Mouse (Mus musculus) macrophage (primary cell): Measurements from ENCODE around the gene Coq8a. TPM values are rescaled to one million over a fixed set of nuclear protein-coding genes. Genes with fewer than 3 reads are reported as not detected.

ENCODE experiments used
- H3K27ac ChIP-seq: fragments of 350-480 bp; formaldehyde crosslinking; 2 replicates; pipeline ENCODE4 v1.9.0; 2021
- H3K36me3 ChIP-seq: fragments of 350-480 bp; formaldehyde crosslinking; 2 replicates; pipeline ENCODE4 v1.9.0; 2021; ENCODE audit errors: inconsistent target
- H3K4me3 ChIP-seq: fragments of 350-480 bp; formaldehyde crosslinking; 2 replicates; pipeline ENCODE4 v1.9.0; 2021; ENCODE audit errors: inconsistent target
- H3K79me2 ChIP-seq: fragments of 350-480 bp; formaldehyde crosslinking; 2 replicates; pipeline ENCODE4 v1.9.0; 2021; ENCODE audit errors: inconsistent target
- WGBS: methylation state at CpG from one replicate; pipeline ENCODE4 v1.1.7; 2026; ENCODE audit warnings: inconsistent platforms; ENCODE audit not compliant: missing documents; 5-methylcytosine and 5-hydroxymethylcytosine counted together
- polyA plus RNA-seq: library from polyadenylated mRNA; stranded (reverse); fragments of 250-400 nt; gene quantifications from 3 replicates; pipeline ENCODE4 v1.2.4, GENCODE M21; 2018; ENCODE audit warnings: inconsistent platforms

Gene Coq8a
- polyA plus RNA-seq, 1 experiment from 2014 or later: 2.8 TPM

DNA sequence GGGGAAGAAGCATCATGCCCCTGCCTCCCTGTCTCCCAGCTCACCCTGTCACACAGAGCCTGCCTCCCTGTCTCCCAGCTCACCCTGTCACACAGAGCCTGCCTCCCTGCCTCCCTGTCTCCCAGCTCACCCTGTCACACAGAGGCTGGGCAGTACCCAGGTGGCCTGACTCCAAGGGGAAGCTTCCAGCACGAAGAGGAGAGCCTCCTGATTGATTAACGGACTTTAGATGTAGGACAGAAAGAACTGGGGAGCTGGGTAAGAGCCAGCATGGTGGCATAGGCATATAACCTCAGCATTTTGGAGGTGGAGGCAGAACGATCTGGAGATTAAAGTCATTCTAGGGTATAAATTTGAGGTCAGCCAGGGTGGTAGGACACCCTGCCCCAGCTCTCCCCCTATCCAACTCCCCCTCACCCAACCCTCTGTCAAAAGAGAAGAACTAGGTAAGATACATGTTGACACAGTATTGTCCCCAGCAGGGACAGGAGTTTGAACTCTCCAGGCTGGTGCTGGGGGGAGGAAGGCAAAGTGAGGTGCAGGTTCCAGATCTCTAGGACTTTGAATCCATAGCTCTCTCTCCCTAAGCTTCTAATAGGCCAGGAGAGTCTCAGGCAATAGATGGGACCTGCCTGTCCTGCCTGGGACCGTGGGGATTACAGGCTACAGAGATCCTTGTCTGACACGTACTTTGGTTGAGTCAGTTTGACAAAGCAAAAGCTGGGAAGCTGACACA lies 17.3 kb upstream of the Coq8a start:
- Histone ChIP-seq H3K4me3 (no peak overlapping the region), H3K79me2 (no peaks in the 10 kb centered on the region), H3K27ac (no peak overlapping the region), H3K36me3 (no peaks in the 10 kb centered on the region)
- WGBS: 80% methylated on average over 5 of the region's 5 CpGs

DNA sequence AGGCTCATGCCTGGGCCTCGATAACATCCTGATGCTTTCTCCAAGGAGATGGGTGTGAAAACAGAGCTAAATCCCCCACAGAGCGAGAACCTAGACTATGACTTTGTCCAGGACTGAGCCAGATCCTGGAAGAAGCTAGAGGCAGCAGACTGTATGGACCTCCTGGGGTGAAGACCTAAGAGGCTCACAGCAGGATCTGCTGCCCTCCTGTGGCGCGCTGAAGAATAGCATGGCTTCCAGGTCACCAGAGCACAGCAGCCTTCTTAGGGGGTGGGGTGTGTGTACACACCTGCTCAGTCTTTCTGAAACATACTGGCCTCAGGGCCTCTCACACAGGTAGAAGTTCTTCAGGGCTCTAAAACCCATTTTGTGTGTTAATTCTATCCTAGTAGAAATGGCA lies 15.6 kb upstream of the Coq8a start:
- Histone ChIP-seq H3K4me3 (no peak overlapping the region), H3K79me2 (no peaks in the 10 kb centered on the region), H3K27ac (no peak overlapping the region), H3K36me3 (no peaks in the 10 kb centered on the region)
- WGBS: 26% methylated on average over 4 of the region's 4 CpGs

- no peak overlapping the region for H3K4me3 ChIP-seq
- H3K79me2 ChIP-seq: no peaks in the 10 kb centered on the region
- 66% methylated on average over 5 of the region's 5 CpGs for WGBS
- H3K36me3 ChIP-seq: no peaks in the 10 kb centered on the region
- H3K27ac ChIP-seq: no peak overlapping the region
These were observed 13.5 kb upstream of the Coq8a start for GRCm38 (mm10) chr1:180212911-180213310.

DNA sequence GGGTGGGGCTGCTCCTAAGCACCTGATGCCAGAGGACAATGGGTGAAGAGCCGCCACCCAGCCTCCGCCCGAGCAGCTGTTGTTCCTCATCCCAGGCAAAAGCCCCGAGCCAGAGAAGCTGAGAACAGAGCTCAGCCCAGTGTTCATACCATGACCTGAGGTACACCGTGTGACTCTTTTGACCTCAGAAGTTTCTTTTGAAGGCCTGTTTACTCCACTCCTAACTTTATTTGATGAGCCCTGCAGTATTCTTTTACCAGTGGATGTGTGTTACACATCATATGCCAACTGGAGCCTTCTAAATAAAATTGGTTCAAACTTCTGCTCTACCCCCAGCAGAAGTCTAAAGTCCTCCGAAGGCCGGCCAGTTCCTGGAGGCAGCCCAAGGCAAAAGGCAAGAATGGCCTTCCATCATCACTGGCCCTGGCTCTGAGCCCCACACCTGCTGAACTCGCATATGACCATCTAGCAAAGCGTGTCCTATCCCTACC lies 11.4 kb upstream of the Coq8a start:
- no peak overlapping the region for H3K4me3 ChIP-seq
- WGBS: 86% methylated on average over 9 of the region's 9 CpGs
- no peak overlapping the region for H3K27ac ChIP-seq
- no peaks in the 10 kb centered on the region for H3K36me3 ChIP-seq
- H3K79me2 ChIP-seq: no peaks in the 10 kb centered on the region

- 76% methylated on average over 4 of the region's 4 CpGs for WGBS
- no peaks in the 10 kb centered on the region for H3K36me3 ChIP-seq
- no peak overlapping the region for H3K4me3 ChIP-seq
- no peak overlapping the region for H3K27ac ChIP-seq
- no peaks in the 10 kb centered on the region for H3K79me2 ChIP-seq
These were observed 10.6 kb upstream of the Coq8a start for GRCm38 (mm10) chr1:180210031-180210432.

- no peak overlapping the region for H3K4me3 ChIP-seq
- WGBS: 89% methylated on average over 3 of the region's 3 CpGs
- no peaks in the 10 kb centered on the region for H3K36me3 ChIP-seq
- H3K79me2 ChIP-seq: no peaks in the 10 kb centered on the region
- no peak overlapping the region for H3K27ac ChIP-seq
These were observed 9.0 kb upstream of the Coq8a start for GRCm38 (mm10) chr1:180208370-180208769.

DNA sequence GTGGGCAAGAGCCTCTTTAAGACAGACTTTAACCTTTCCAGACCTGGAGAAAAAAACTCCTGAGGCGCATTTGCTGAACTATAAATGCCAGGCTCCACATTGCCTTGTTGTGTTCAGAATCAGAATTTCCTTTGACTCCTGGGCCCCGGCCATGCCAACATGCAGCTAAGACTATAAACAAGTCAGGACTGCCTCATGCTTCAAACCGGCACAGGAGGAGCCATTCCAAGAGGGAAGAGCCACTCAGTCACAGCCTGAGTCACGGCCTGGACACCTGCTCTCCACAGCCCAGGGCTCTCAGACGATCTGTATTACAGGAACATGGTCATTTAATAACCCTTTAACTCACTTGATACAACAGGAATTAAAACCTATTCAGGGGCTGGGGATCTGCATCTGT lies 1.3 kb upstream of the Coq8a start:
- no peak overlapping the region for H3K27ac ChIP-seq
- WGBS: 93% methylated on average over 5 of the region's 5 CpGs
- no peaks in the 10 kb centered on the region for H3K36me3 ChIP-seq
- no peaks in the 10 kb centered on the region for H3K79me2 ChIP-seq
- H3K4me3 ChIP-seq: no peak overlapping the region

DNA sequence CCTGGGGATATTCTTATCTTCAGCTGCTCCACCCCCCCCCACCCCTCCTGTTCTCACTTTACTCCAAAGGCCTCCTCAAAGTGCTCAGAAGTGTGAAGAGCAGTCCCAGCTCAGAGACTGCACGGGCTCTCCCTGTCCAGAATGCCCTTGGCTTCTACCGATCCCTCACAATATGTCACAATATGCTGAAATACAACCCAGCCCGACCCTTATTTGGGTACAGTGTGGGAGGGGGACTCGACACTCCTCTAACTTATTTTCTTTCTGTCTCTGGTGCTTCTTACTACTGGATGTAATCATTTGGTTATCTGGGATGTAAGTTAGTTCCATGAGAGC lies 281 bp upstream of the Coq8a start:
- Histone ChIP-seq H3K27ac (no peak overlapping the region), H3K4me3 (no peak overlapping the region), H3K36me3 (no peaks in the 10 kb centered on the region), H3K79me2 (no peaks in the 10 kb centered on the region)
- WGBS: 51% methylated on average over 4 of the region's 4 CpGs

GRCm38 (mm10) chr1:180197956-180198355 lies 1.4 kb downstream of the Coq8a start:
- no peak overlapping the region for H3K27ac ChIP-seq
- no peak overlapping the region for H3K4me3 ChIP-seq
- no peaks in the 10 kb centered on the region for H3K79me2 ChIP-seq
- WGBS: 93% methylated on average over 3 of the region's 3 CpGs
- no peaks in the 10 kb centered on the region for H3K36me3 ChIP-seq

GRCm38 (mm10) chr1:180196508-180196907 lies 2.9 kb downstream of the Coq8a start:
- H3K79me2 ChIP-seq: no peaks in the 10 kb centered on the region
- H3K4me3 ChIP-seq: peak overlapping the region; percentile 11; the same call in 1 of the 2 replicates
- no peak overlapping the region for H3K27ac ChIP-seq
- H3K36me3 ChIP-seq: no peaks in the 10 kb centered on the region
- WGBS: 91% methylated on average over 9 of the region's 9 CpGs

- H3K27ac ChIP-seq: no peak overlapping the region
- no peaks in the 10 kb centered on the region for H3K36me3 ChIP-seq
- WGBS: 1% methylated on average over 57 of the region's 57 CpGs
- peak overlapping the region; percentile 46 for H3K4me3 ChIP-seq
- no peaks in the 10 kb centered on the region for H3K79me2 ChIP-seq
These were observed 3.6 kb downstream of the Coq8a start for GRCm38 (mm10) chr1:180195703-180196381.

GRCm38 (mm10) chr1:180194781-180195471 lies 4.5 kb downstream of the Coq8a start:
- H3K4me3 ChIP-seq: peak overlapping the region; percentile 46
- WGBS: 21% methylated on average over 9 of the region's 9 CpGs
- no peaks in the 10 kb centered on the region for H3K36me3 ChIP-seq
- no peak overlapping the region for H3K27ac ChIP-seq
- no peaks in the 10 kb centered on the region for H3K79me2 ChIP-seq

- no peaks in the 10 kb centered on the region for H3K36me3 ChIP-seq
- H3K79me2 ChIP-seq: no peaks in the 10 kb centered on the region
- no peak overlapping the region for H3K4me3 ChIP-seq
- WGBS: 87% methylated on average over 7 of the region's 9 CpGs
- H3K27ac ChIP-seq: no peak overlapping the region
These were observed 5.4 kb downstream of the Coq8a start for GRCm38 (mm10) chr1:180194048-180194447.

GRCm38 (mm10) chr1:180193391-180193935 lies 5.9 kb downstream of the Coq8a start:
- Histone ChIP-seq H3K79me2 (no peaks in the 10 kb centered on the region), H3K36me3 (no peaks in the 10 kb centered on the region), H3K27ac (no peak overlapping the region), H3K4me3 (no peak overlapping the region)
- 81% methylated on average over 6 of the region's 8 CpGs for WGBS

GRCm38 (mm10) chr1:180192866-180193265 lies 6.5 kb downstream of the Coq8a start:
- Histone ChIP-seq H3K27ac (no peak overlapping the region), H3K79me2 (no peaks in the 10 kb centered on the region), H3K36me3 (no peaks in the 10 kb centered on the region), H3K4me3 (no peak overlapping the region)
- WGBS: 20% methylated on average over 4 of the region's 4 CpGs
